Mouse (Mus musculus) T-cell, adult 66 days (primary cell): Measurements from ENCODE around the gene Vmn1r20. TPM values are rescaled to one million over a fixed set of nuclear protein-coding genes. Genes with fewer than 3 reads are reported as not detected.

ENCODE experiments used
- total RNA-seq, 2 experiments: library from RNA; stranded (reverse); gene quantifications; 3 replicates in 1 of 2; 4 replicates in 1 of 2; pipeline ENCODE4 v1.2.4; 2023

The Vmn1r20 gene
- total RNA-seq: not detected

GRCm38 (mm10) chr6:57428630-57429029 is at the start of gene Vmn1r20:
Gene Vmn1r20, plus strand, starts transcription at chr6:57428930.

GRCm38 (mm10) chr6:57395683-57396082 is 33.0 kb upstream of the Vmn1r20 start, which contains the start of gene Vmn1r18:
Gene Vmn1r18, minus strand, starts transcription at chr6:57395783.

GRCm38 (mm10) chr6:57403480-57403879 is 25.2 kb upstream of the Vmn1r20 start, which contains the start of gene Vmn1r19:
Gene Vmn1r19, plus strand, starts transcription at chr6:57403780.

Other genes starting within 250 kb of the Vmn1r20 start
- gene Vmn1r13, start 225.6 kb upstream of the Vmn1r20 start, total RNA-seq: not detected
- gene Vmn1r14, start 197.2 kb upstream of the Vmn1r20 start, total RNA-seq: not detected
- gene Vmn1r15, start 171.0 kb upstream of the Vmn1r20 start, total RNA-seq: not detected
- gene Vmn1r16, start 99.4 kb upstream of the Vmn1r20 start, total RNA-seq: not detected
- gene Vmn1r17, start 65.2 kb upstream of the Vmn1r20 start, total RNA-seq: not detected
- not detected for gene Vmn1r18, start 33.1 kb upstream of the Vmn1r20 start, total RNA-seq
- gene Vmn1r19, start 25.1 kb upstream of the Vmn1r20 start, total RNA-seq: not detected
- 10 to 100 TPM; 24.2 to 38.2 TPM for gene Ppm1k, start 106.5 kb downstream of the Vmn1r20 start, total RNA-seq
- 10 to 100 TPM; 39.0 to 53.0 TPM for gene Herc6, start 152.1 kb downstream of the Vmn1r20 start, total RNA-seq